In the genomic region with DNA sequence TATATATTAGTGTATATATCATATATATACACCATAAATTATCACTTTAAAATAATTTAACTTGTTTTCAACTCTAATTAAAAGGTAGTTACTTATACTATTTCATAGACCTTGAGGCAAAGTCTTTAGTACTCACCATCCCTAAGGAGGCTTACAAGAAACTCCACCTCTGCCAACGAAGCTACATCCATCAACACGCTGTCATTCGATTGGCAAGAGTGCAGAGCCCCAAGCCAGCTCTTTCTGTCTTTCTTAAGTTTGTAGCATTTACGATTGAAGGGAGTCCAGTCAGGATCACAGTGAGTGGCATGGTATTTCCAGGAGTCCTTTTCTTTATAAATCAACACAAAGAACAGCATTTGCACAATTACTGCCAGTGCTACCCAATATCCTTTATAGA, we compare ENCODE assay signal across 17 mouse cellular contexts. TPM values are rescaled to one million over a fixed set of nuclear protein-coding genes. Genes with fewer than 3 reads are reported as not detected.
A peak's percentile ranks its signal among the peaks of the same experiment; 100 is the strongest.
DNase-seq lines count a peak whose midpoint lies in the region.
"Had no signal": no experiment of that assay in that cellular context is flagged by ENCODE, and none has a peak within 500 bp of the region (broad histone marks: within the 10 kb centered on the region; RNA-seq: fewer than 3 reads in every experiment).

No protein-coding gene starts in this region.

- DNase-seq in adrenal gland, adult 8-10 months = peak; percentile 11
- DNase-seq in adrenal gland, adult 18-20 months (ENCODE audit: low spot score in 2 of 2) = no peak
- DNase-seq in ovary, postnatal 36 days (ENCODE audit: low spot score) = peak; percentile 20
- DNase-seq in ovary, postnatal 10 days (ENCODE audit: low spot score) = no peak
- DNase-seq in fat pad, adult 2 months (ENCODE audit: extremely low read depth, low read depth, low spot score) = peak; percentile 83
- no peak for DNase-seq in kidney, adult 9 months
- DNase-seq in lung, postnatal 10 days = no peak
- DNase-seq: cerebellum, adult 11-12 months; cerebellum, postnatal 10 days; gastrocnemius, postnatal 10 days; heart, postnatal 14 days; kidney, adult 18-20 months; kidney, postnatal 4 days; lung, postnatal 36 days; right cerebral cortex, postnatal 25 days; thymus, postnatal 14 days had no signal

RNA-seq across cellular contexts. Expression of a gene that starts 49.1 kb away (rescaled TPM):
- total RNA-seq in adrenal gland, adult 8-10 months (2022) = 10 to 100 TPM in 1 of 4 experiments, 1 to 10 TPM in 3; 3.9 to 12.5 (median 6.5) TPM
- 1 to 10 TPM; 3.2 to 4.3 TPM for total RNA-seq in adrenal gland, adult 18-20 months (2021)
- total RNA-seq: megakaryocyte, adult 5-6 weeks had no signal

Comparison
In these comparisons a context has a peak if more than half of its experiments do, and no peak if none do; other contexts are left out.
1. DNase-seq: peak in adrenal gland, adult 8-10 months (single experiment), ovary, postnatal 36 days (single experiment) and fat pad, adult 2 months (single experiment); none in adrenal gland, adult 18-20 months (0 of 2), ovary, postnatal 10 days (single experiment), kidney, adult 9 months (single experiment) and lung, postnatal 10 days (single experiment).